Mouse (Mus musculus) embryonic facial prominence, embryonic 13.5 days (tissue): ENCODE measurements around the gene Gc. TPM values are rescaled to one million over a fixed set of nuclear protein-coding genes. Genes with fewer than 3 reads are reported as not detected.

Source experiments
- ATAC-seq: fragments of 200-750 bp; cut with Nextera tagmentation; 2 replicates; pipeline ENCODE4 v1.8.0; 2017; ENCODE audit warnings: low read depth; ENCODE audit not compliant: insufficient number of reproducible peaks, insufficient read depth, low FRiP score, low TSS enrichment
- H3K27ac ChIP-seq: fragments of 300-500 bp; sonication (generic); 2 replicates; pipeline ENCODE4 v1.5.1; 2015; ENCODE audit warnings: moderate library complexity, mild to moderate bottlenecking, inconsistent platforms
- H3K27me3 ChIP-seq: fragments of 300-500 bp; sonication (generic); 2 replicates; pipeline ENCODE4 v1.6.1; 2015; ENCODE audit warnings: mild to moderate bottlenecking, inconsistent platforms
- H3K36me3 ChIP-seq: fragments of 300-500 bp; sonication (generic); 2 replicates; pipeline ENCODE4 v1.6.1; 2015; ENCODE audit warnings: mild to moderate bottlenecking, inconsistent platforms
- H3K4me1 ChIP-seq: fragments of 300-500 bp; sonication (generic); 2 replicates; pipeline ENCODE4 v1.6.1; 2015; ENCODE audit warnings: inconsistent platforms
- H3K4me2 ChIP-seq: fragments of 300-500 bp; sonication (generic); 2 replicates; pipeline ENCODE4 v1.6.1; 2015; ENCODE audit warnings: moderate library complexity, mild to moderate bottlenecking, inconsistent platforms
- H3K4me3 ChIP-seq: fragments of 300-500 bp; sonication (generic); 2 replicates; pipeline ENCODE4 v1.5.1; 2015; ENCODE audit warnings: mild to moderate bottlenecking, inconsistent platforms
- H3K9ac ChIP-seq: fragments of 300-500 bp; sonication (generic); 2 replicates; pipeline ENCODE4 v1.6.1; 2015; ENCODE audit warnings: mild to moderate bottlenecking, inconsistent platforms
- H3K9me3 ChIP-seq: fragments of 300-500 bp; sonication (generic); 2 replicates; pipeline ENCODE4 v1.6.1; 2016; ENCODE audit warnings: inconsistent platforms
- WGBS: fragments of 180-500 bp; shearing (Covaris S2); methylation state at CpG from one replicate; pipeline ENCODE4 v1.1.7; 2015; ENCODE audit warnings: mixed read lengths; 5-methylcytosine and 5-hydroxymethylcytosine counted together
- polyA plus RNA-seq: library from polyadenylated mRNA; unstranded; fragments of >200 nt; fragmentation: Nextera tagmentation; extraction: Ambion mirVana; gene quantifications from 2 replicates; pipeline ENCODE4 v1.2.1, GENCODE M21; 2015

Gc gene
- polyA plus RNA-seq, 1 experiment from 2014 or later = not detected

- no peaks in the 10 kb centered on the region for H3K36me3 ChIP-seq
- no peak overlapping the region for H3K9ac ChIP-seq
- H3K4me2 ChIP-seq = no peak overlapping the region
- 57% methylated on average over 7 of the region's 7 CpGs for WGBS
- H3K9me3 ChIP-seq = no peaks in the 10 kb centered on the region
- ATAC-seq = no peak
- H3K27me3 ChIP-seq = no peaks in the 10 kb centered on the region
- no peak overlapping the region for H3K4me3 ChIP-seq
- H3K27ac ChIP-seq = no peak overlapping the region
- no peaks in the 10 kb centered on the region for H3K4me1 ChIP-seq
Measured at GRCm38 (mm10) chr5:89447978-89448377, 9.7 kb downstream of the Gc start.

DNA sequence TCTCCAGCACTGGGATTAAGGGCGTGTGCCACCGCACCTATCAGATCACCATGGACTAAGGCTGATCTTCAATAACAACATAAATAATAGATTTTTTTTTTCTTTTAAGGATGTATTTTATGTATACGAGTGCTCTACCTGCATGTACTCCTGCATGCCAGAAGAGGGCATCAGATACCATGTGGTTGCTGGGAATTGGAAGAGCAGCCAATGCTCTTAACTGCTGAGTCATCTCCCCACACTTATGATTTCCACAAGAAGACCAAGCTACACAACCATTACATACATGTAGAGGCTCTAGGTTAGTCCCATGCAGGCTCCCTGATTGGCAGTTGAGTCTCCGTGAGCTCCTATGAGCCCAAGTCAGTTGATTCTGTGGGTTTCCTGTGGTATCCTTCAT, 13.3 kb downstream of the Gc start:
- H3K27me3 ChIP-seq = no peaks in the 10 kb centered on the region
- H3K27ac ChIP-seq = no peak overlapping the region
- no peak overlapping the region for H3K9ac ChIP-seq
- no peaks in the 10 kb centered on the region for H3K36me3 ChIP-seq
- no peak overlapping the region for H3K4me2 ChIP-seq
- 82% methylated on average over 4 of the region's 4 CpGs for WGBS
- no peak overlapping the region for H3K4me3 ChIP-seq
- no peaks in the 10 kb centered on the region for H3K9me3 ChIP-seq
- ATAC-seq = no peak
- no peaks in the 10 kb centered on the region for H3K4me1 ChIP-seq

DNA sequence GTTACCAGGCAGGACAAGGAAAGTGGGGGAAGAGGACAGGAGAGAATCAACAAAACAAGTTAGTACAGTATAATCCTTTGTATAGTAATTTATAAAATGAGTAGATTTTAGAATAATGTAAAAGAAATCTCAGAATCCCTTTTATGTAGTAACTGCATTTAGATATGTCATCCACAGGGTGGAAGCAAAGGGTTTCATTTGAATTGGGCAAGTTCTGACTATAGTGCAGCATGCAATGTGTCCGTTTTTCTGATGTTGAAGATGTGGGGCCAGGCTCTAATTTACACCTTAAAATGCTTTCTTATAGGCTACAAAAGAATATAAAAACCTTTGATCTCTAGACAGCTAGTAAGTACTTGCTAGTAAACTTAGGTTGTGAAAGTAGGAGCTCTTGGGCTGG, 46.2 kb downstream of the Gc start:
- H3K36me3 ChIP-seq = no peaks in the 10 kb centered on the region
- H3K4me3 ChIP-seq = no peak overlapping the region
- no peak overlapping the region for H3K27ac ChIP-seq
- no peak overlapping the region for H3K9ac ChIP-seq
- no peaks in the 10 kb centered on the region for H3K27me3 ChIP-seq
- WGBS = 40% methylated on average over 1 of the region's 1 CpGs
- H3K9me3 ChIP-seq = no peaks in the 10 kb centered on the region
- H3K4me1 ChIP-seq = no peaks in the 10 kb centered on the region
- H3K4me2 ChIP-seq = no peak overlapping the region
- no peak for ATAC-seq

DNA sequence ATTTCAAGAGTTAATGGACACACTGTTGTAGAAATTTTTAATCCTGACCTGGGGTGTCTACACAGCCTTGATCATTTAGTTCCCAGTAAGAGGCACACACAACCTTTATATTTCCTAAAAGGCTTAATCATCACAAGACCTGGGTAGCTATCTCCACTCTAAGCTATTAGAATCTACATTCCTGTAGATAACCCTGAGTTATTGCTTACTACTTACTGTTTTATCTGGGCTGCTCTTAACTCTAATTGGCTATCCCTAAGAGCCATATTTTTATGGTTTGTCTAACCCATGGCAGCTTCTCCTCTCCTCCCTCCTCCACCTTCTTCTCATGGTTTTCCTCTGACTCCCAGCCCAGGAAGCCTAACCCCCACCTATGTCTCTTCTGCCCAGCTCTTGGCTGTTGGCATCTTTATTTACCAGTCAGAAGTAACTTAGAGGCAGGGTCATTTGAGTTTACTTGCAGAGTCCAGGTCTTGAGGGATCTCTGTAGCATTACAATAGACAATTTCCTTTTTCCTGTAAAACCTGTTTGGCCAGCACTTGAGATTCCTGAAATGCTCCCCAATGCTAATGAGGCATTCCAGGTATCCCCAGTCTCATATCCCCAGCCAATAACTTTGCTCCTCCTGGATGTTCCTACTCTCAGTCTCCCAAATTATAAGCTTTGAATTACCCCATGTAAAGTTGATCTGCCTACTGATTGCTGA, 50.2 kb downstream of the Gc start:
- no peak overlapping the region for H3K27ac ChIP-seq
- no peaks in the 10 kb centered on the region for H3K4me1 ChIP-seq
- no peak overlapping the region for H3K9ac ChIP-seq
- no peak overlapping the region for H3K4me3 ChIP-seq
- H3K27me3 ChIP-seq = no peaks in the 10 kb centered on the region
- H3K36me3 ChIP-seq = no peaks in the 10 kb centered on the region
- no peaks in the 10 kb centered on the region for H3K9me3 ChIP-seq
- H3K4me2 ChIP-seq = no peak overlapping the region
- no peak for ATAC-seq

- Histone ChIP-seq H3K27me3 (no peaks in the 10 kb centered on the region), H3K9ac (no peak overlapping the region), H3K9me3 (no peaks in the 10 kb centered on the region), H3K36me3 (no peaks in the 10 kb centered on the region), H3K4me1 (no peaks in the 10 kb centered on the region), H3K27ac (no peak overlapping the region), H3K4me2 (no peak overlapping the region), H3K4me3 (no peak overlapping the region)
- 36% methylated on average over 1 of the region's 1 CpGs for WGBS
- no peak for ATAC-seq
Measured at GRCm38 (mm10) chr5:89405132-89405531, 52.6 kb downstream of the Gc start.

DNA sequence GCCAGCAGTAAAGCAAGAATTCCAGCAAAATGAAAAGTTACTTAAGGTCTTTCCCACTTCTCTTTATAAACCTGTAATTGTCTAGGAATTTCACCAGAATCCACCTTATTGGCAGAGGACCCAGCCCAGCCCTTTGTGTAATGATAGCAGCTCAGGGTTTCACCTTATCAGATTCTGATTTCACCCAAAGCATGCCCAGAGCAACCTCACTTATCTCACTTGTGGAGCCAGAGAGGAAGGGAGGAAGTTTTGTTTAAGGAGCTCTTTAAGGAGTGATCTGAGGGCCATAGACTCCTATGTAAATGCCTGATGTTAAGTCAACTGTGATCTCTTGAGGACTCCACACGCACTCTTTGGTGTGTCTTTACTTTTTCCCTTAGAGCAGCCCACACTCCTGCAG, 67.3 kb downstream of the Gc start:
- Histone ChIP-seq H3K4me1 (no peaks in the 10 kb centered on the region), H3K27ac (no peak overlapping the region), H3K9ac (no peak overlapping the region), H3K4me2 (no peak overlapping the region), H3K36me3 (no peaks in the 10 kb centered on the region), H3K9me3 (peaks cover 4% of the 10 kb centered on the region; the same call in 1 of the 2 replicates), H3K4me3 (no peak overlapping the region), H3K27me3 (no peaks in the 10 kb centered on the region)
- no peak for ATAC-seq
- 51% methylated on average over 1 of the region's 1 CpGs for WGBS

DNA sequence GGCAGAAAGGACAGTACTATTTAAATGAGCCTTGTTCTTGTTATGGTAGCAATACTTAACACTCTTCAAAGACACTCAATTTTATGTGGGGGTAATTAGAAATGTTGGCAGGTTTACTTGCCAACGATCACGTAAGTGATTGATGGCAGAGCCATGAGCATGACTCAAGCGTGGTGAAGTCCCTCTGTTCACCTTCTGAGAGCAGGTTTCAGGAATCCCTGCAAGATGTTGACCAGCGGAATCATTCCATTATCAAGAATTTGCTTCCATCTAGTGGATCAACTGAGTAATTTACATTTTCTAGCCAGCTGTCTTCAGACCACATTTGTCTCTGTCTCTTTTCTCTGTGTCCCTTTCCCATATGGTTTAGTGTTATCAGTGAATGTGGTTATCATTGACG, 73.5 kb downstream of the Gc start:
- Histone ChIP-seq H3K9me3 (no peaks in the 10 kb centered on the region), H3K9ac (no peak overlapping the region), H3K4me2 (no peak overlapping the region), H3K36me3 (no peaks in the 10 kb centered on the region), H3K27me3 (no peaks in the 10 kb centered on the region), H3K4me1 (no peaks in the 10 kb centered on the region), H3K27ac (no peak overlapping the region), H3K4me3 (no peak overlapping the region)
- WGBS = 43% methylated on average over 5 of the region's 5 CpGs
- ATAC-seq = no peak

DNA sequence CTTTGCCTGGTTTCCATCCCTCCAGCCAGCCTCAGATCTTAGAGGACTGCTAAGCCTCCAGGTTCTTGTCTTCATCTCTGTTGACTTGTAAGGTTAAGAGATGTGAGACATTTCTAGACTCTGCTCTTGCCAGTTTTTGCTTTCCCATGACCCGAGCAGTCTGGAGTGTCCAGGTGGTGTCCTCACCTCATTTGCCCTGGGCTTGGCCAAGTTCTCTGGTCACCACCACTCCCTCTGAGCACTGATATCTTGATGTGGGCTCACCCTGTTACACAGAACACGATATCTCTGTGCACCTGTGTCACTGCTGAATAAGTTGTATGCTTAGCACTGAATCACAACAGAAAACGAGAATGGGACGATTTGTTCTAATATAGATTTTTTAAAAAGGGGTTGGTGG, 76.4 kb downstream of the Gc start:
- no peak overlapping the region for H3K9ac ChIP-seq
- 82% methylated on average over 4 of the region's 4 CpGs for WGBS
- no peaks in the 10 kb centered on the region for H3K9me3 ChIP-seq
- H3K4me3 ChIP-seq = no peak overlapping the region
- no peak overlapping the region for H3K27ac ChIP-seq
- H3K27me3 ChIP-seq = no peaks in the 10 kb centered on the region
- no peaks in the 10 kb centered on the region for H3K4me1 ChIP-seq
- ATAC-seq = no peak
- H3K36me3 ChIP-seq = no peaks in the 10 kb centered on the region
- no peak overlapping the region for H3K4me2 ChIP-seq

DNA sequence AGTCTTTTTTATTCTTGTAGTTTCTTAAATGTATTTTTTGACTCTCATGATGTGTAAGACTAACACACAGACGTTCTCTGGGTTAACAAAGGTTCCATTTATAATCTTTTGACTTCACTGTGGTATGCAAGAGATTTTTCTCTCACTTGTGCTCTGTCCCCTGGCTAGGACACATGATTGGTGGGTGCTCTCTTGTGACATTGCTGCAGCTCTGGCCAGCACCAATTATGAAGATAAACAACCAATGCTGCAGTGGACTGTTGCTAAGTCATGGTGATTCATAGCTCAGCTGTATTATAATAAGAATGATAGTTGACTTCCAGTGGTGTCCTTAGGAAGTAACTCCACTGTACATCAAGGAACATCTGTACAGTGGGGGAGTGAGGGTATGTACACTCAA, 87.6 kb downstream of the Gc start:
- Histone ChIP-seq H3K9ac (no peak overlapping the region), H3K4me2 (no peak overlapping the region), H3K9me3 (no peaks in the 10 kb centered on the region), H3K27me3 (no peaks in the 10 kb centered on the region), H3K4me1 (no peaks in the 10 kb centered on the region), H3K4me3 (no peak overlapping the region), H3K36me3 (no peaks in the 10 kb centered on the region), H3K27ac (no peak overlapping the region)
- no peak for ATAC-seq
- WGBS = 26% methylated on average over 1 of the region's 1 CpGs

- Histone ChIP-seq H3K27ac (no peak overlapping the region), H3K36me3 (no peaks in the 10 kb centered on the region), H3K4me3 (no peak overlapping the region), H3K4me1 (no peaks in the 10 kb centered on the region), H3K27me3 (no peaks in the 10 kb centered on the region), H3K9ac (no peak overlapping the region), H3K4me2 (no peak overlapping the region), H3K9me3 (no peaks in the 10 kb centered on the region)
- WGBS = 53% methylated on average over 4 of the region's 4 CpGs
- ATAC-seq = no peak
Measured at GRCm38 (mm10) chr5:89368045-89368743, 89.5 kb downstream of the Gc start.
